Mouse (Mus musculus): ENCODE data around the gene Slbp. TPM values are rescaled to one million over a fixed set of nuclear protein-coding genes. Genes with fewer than 3 reads are reported as not detected.
A peak's percentile ranks its signal among the peaks of the same experiment; 100 is the strongest.

Gene Slbp
- total and polyA plus RNA-seq, 2 experiments from 2014 or later: 66.0 to 128 TPM

DNA sequence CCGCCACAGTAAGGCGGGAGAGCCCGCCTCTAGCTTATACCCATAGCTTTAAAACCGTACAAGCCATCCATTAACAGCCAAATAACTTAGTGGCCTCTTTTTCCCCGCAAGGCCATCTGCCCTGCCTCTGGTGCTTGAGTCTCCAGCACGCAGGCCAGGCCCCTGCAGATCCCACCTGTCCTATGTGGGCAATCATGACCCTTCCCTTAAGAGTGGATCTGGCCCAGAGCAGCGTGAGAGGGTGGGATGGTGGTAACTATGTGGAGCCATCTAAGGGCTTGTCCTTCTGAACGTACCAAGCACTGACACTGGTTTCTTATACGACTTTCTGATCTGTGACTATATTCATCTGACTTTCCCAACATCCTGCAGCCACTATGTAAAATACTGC lies 404 bp upstream of the Slbp start:
- TF ChIP-seq CTCF (IDR thresholded peaks at IDR 0.05; ENCODE audit: low read depth): no peak
- Histone ChIP-seq H3K4me3 (ENCODE audit: low read length) (peak overlapping the region; percentile 67), H3K36me3 (ENCODE audit: insufficient read depth, low read length) (peaks cover 17% of the 10 kb centered on the region; the same call in 1 of the 2 replicates), H3K4me2 (ENCODE audit: low read depth, low read length) (peak overlapping the region; percentile 71), H3K9ac (replicated peaks; ENCODE audit: low read length) (no peak overlapping the region; the same call in 1 of the 2 replicates), H3K9me3 (ENCODE audit: low read length) (no peaks in the 10 kb centered on the region), H3K27me3 (ENCODE audit: insufficient read depth, low read length) (no peaks in the 10 kb centered on the region), H3K27ac (peak overlapping the region; percentile 49; the same call in 1 of the 2 replicates), H3K4me1 (ENCODE audit: insufficient read depth, low read length) (peaks cover 16% of the 10 kb centered on the region)
- ATAC-seq (peak; percentile 19; the same call in 1 of the 2 replicates), DNase-seq (ENCODE audit: low spot score) (no peak)
- 1% methylated on average over 9 of the region's 9 CpGs for WGBS

DNA sequence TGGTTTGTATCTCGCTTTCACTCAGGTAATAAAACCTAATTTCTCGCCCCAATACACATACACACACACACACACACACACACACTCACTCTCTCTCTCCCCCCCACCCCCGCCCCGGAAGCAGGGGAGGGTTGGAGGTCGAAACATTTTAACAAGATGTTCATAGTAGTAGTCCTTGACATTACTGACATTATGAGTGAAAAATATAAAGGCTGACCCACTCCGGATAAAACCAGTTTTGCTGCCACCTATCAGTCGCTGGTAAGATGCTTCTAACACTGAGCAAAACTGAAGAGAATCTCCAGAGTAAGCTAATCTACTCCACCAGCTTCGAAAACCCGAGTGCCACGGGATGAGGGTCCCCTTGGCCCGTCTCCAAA lies 843 bp downstream of the Slbp start:
- TF ChIP-seq CTCF (IDR thresholded peaks at IDR 0.05; ENCODE audit: low read depth): no peak
- Histone ChIP-seq H3K4me2 (ENCODE audit: low read depth, low read length) (peak overlapping the region; percentile 71), H3K4me1 (ENCODE audit: insufficient read depth, low read length) (peaks cover 11% of the 10 kb centered on the region), H3K9me3 (ENCODE audit: low read length) (no peaks in the 10 kb centered on the region), H3K27me3 (ENCODE audit: insufficient read depth, low read length) (no peaks in the 10 kb centered on the region), H3K36me3 (ENCODE audit: insufficient read depth, low read length) (peaks cover 25% of the 10 kb centered on the region), H3K4me3 (ENCODE audit: low read length) (peak overlapping the region; percentile 67), H3K27ac (peak overlapping the region; percentile 99), H3K9ac (replicated peaks; ENCODE audit: low read length) (peak overlapping the region; percentile 70)
- 1% methylated on average over 11 of the region's 11 CpGs for WGBS
- DNase-seq (ENCODE audit: low spot score) (no peak), ATAC-seq (no peak)

DNA sequence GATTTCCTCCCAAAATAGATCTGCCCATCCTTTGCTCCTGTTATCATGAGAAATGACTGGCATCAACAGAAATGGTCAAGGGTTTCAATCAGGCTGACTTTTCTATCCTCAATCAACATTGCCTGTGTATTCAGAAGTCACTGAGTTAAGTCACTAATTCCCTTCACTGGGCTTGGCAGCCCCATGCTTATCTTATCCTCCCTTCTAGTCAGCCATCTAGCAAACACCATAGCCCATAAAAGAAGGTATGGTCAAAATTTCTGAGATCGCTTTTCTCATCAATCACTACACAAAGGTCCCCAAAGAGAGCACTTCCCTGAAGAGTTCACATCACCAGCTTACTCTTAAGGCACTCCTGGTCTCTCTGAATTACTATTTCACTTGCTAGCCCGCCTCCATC lies 1.4 kb downstream of the Slbp start:
- Histone ChIP-seq H3K27me3 (ENCODE audit: insufficient read depth, low read length) (no peaks in the 10 kb centered on the region), H3K9ac (replicated peaks; ENCODE audit: low read length) (peak overlapping the region; percentile 70), H3K4me3 (ENCODE audit: low read length) (peak overlapping the region; percentile 67), H3K36me3 (ENCODE audit: insufficient read depth, low read length) (peaks cover 28% of the 10 kb centered on the region), H3K27ac (peak overlapping the region; percentile 99; the same call in 1 of the 2 replicates), H3K4me2 (ENCODE audit: low read depth, low read length) (peak overlapping the region; percentile 71), H3K9me3 (ENCODE audit: low read length) (no peaks in the 10 kb centered on the region), H3K4me1 (ENCODE audit: insufficient read depth, low read length) (peaks cover 9% of the 10 kb centered on the region)
- no peak for TF ChIP-seq CTCF (IDR thresholded peaks at IDR 0.05; ENCODE audit: low read depth)
- ATAC-seq: no peak
- DNase-seq (ENCODE audit: low spot score): peak; percentile 15
- 16% methylated on average over 2 of the region's 2 CpGs for WGBS

DNA sequence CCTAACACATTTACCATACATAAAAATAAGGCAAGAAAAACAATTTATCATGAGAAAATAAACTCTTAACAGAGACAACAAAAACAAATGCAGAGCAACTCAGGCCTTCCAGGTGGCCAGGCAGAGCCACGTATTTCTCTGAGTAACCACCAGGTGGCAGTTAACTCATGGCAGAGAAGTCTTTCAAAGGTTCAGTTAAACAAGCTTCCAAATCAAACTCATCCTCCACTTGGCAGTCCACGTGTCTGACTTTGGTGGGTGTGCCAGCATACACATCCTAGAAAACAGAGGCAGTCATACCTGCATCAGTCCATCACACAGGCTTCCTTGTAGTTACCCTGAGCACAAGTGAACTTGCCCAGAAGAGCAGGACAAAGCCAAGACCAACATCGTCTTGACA lies 11.7 kb downstream of the Slbp start:
- peaks cover 36% of the 10 kb centered on the region for H3K36me3 ChIP-seq (ENCODE audit: insufficient read depth, low read length)
- no peak overlapping the region for H3K27ac ChIP-seq
- DNase-seq (ENCODE audit: low spot score): peak; percentile 74
- H3K4me3 ChIP-seq (ENCODE audit: low read length): no peak overlapping the region
- H3K9me3 ChIP-seq (ENCODE audit: low read length): no peaks in the 10 kb centered on the region
- peak; percentile 29; the same call in 1 of the 2 replicates for ATAC-seq
- no peaks in the 10 kb centered on the region for H3K4me1 ChIP-seq (ENCODE audit: insufficient read depth, low read length)
- WGBS: 34% methylated on average over 3 of the region's 3 CpGs
- H3K9ac ChIP-seq (replicated peaks; ENCODE audit: low read length): no peak overlapping the region
- TF ChIP-seq CTCF (IDR thresholded peaks at IDR 0.05; ENCODE audit: low read depth): peak; percentile 80
- no peaks in the 10 kb centered on the region for H3K27me3 ChIP-seq (ENCODE audit: insufficient read depth, low read length)
- H3K4me2 ChIP-seq (ENCODE audit: low read depth, low read length): no peak overlapping the region

DNA sequence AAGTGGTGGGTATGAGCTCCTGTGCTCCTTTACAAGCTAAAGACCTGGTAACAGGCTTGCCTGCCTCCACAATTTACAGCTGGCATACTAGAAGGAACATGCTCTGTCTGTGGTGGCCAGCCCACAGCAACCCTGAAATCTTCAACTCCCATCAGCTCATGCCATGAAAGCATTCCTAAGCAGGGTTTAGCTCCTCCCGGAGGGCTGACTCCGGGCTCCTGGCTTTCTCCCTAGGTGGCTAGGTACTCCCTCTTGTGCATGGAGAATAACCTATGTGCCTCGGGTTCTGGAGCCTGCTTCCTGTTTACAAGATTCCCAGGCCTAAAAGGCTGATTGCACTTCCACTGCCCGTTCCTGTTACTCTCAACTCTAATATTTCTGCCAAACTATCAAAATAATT lies 13.5 kb downstream of the Slbp start:
- no peak for ATAC-seq
- H3K36me3 ChIP-seq (ENCODE audit: insufficient read depth, low read length): peaks cover 26% of the 10 kb centered on the region
- no peaks in the 10 kb centered on the region for H3K9me3 ChIP-seq (ENCODE audit: low read length)
- no peak for DNase-seq (ENCODE audit: low spot score)
- WGBS: 69% methylated on average over 4 of the region's 4 CpGs
- H3K27ac ChIP-seq: no peak overlapping the region
- H3K4me1 ChIP-seq (ENCODE audit: insufficient read depth, low read length): no peaks in the 10 kb centered on the region
- no peaks in the 10 kb centered on the region for H3K27me3 ChIP-seq (ENCODE audit: insufficient read depth, low read length)
- TF ChIP-seq CTCF (IDR thresholded peaks at IDR 0.05; ENCODE audit: low read depth): no peak
- H3K4me3 ChIP-seq (ENCODE audit: low read length): no peak overlapping the region
- H3K9ac ChIP-seq (replicated peaks; ENCODE audit: low read length): no peak overlapping the region
- no peak overlapping the region for H3K4me2 ChIP-seq (ENCODE audit: low read depth, low read length)

DNA sequence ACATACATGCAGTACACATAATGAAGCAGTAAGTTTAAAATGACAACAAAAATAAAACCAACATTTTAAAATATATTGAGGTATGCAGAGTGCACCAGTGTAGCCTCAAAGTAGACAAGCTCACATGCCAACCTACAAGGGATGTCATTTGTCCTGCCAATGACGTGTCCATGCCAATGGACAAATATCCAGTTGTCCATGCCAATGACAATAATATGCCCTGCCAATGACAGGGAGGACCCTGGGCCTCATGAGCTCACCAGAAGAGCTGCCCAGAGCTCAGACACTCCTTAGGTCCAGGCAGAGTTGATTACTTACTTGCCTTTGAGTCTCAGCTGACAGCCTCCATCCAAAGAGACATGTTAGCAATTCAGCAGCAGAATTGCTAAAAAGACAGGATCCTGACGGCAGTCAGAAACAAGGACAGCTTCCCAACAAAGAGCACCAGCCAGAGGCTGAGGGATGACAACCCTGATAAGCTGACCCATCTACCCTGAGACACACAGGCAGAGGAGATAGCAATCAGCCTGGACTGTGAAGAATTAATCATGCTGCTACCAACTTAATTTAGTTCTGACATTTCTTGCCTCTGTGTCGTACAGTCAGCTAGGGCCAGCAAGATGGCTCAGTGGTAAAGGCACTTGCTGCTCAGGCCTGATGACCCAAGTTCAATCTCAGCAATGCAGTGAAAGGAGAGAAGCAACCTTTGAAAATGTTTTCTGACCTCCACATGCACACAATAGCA lies 14.6 kb downstream of the Slbp start:
- Histone ChIP-seq H3K4me3 (ENCODE audit: low read length) (no peak overlapping the region), H3K36me3 (ENCODE audit: insufficient read depth, low read length) (peaks cover 17% of the 10 kb centered on the region), H3K4me1 (ENCODE audit: insufficient read depth, low read length) (no peaks in the 10 kb centered on the region), H3K27me3 (ENCODE audit: insufficient read depth, low read length) (no peaks in the 10 kb centered on the region), H3K9me3 (ENCODE audit: low read length) (no peaks in the 10 kb centered on the region), H3K27ac (no peak overlapping the region), H3K4me2 (ENCODE audit: low read depth, low read length) (no peak overlapping the region), H3K9ac (replicated peaks; ENCODE audit: low read length) (no peak overlapping the region)
- DNase-seq (ENCODE audit: low spot score) (no peak), ATAC-seq (no peak)
- WGBS: 67% methylated on average over 3 of the region's 3 CpGs
- no peak for TF ChIP-seq CTCF (IDR thresholded peaks at IDR 0.05; ENCODE audit: low read depth)

DNA sequence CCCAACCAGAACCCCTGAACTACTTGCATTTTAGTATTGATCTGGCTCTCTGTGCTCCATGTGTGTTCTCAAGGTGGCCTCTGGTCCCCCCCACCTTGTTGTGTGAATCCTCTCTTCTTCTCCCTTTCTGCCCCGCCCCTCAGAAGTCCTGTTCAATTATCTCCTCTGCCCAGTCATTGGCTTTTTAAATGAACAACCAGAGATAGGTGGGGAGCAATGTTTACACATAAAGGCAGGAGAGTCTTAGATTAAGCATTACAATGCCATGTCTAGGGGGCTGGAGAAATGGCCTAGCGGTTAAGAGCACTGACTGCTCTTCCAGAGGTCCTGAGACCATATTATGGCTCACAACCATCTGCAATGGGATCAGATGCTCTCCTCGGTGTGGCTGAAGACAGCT lies 17.0 kb downstream of the Slbp start:
- H3K4me3 ChIP-seq (ENCODE audit: low read length): no peak overlapping the region
- no peak overlapping the region for H3K27ac ChIP-seq
- 90% methylated on average over 3 of the region's 3 CpGs for WGBS
- no peak overlapping the region for H3K9ac ChIP-seq (replicated peaks; ENCODE audit: low read length)
- H3K4me2 ChIP-seq (ENCODE audit: low read depth, low read length): no peak overlapping the region
- ATAC-seq: no peak
- no peaks in the 10 kb centered on the region for H3K27me3 ChIP-seq (ENCODE audit: insufficient read depth, low read length)
- DNase-seq (ENCODE audit: low spot score): no peak
- peaks cover 1% of the 10 kb centered on the region; the same call in 1 of the 2 replicates for H3K4me1 ChIP-seq (ENCODE audit: insufficient read depth, low read length)
- no peaks in the 10 kb centered on the region; the same call in 1 of the 2 replicates for H3K36me3 ChIP-seq (ENCODE audit: insufficient read depth, low read length)
- TF ChIP-seq CTCF (IDR thresholded peaks at IDR 0.05; ENCODE audit: low read depth): no peak
- no peaks in the 10 kb centered on the region for H3K9me3 ChIP-seq (ENCODE audit: low read length)

Data from hindbrain, postnatal 0 days (tissue).